Mouse (Mus musculus) bone marrow, adult 2 months (tissue): ENCODE measurements around the gene Crybb3.

Experiments
- CTCF ChIP-seq: fragments of 200-500 bp; IDR thresholded peaks from 2 replicates; pipeline ENCODE4 v1.5.1; 2011; ENCODE audit warnings: low read length, control low read depth; ENCODE audit not compliant: control insufficient read depth, insufficient read depth
- POLR2A ChIP-seq: fragments of 200-500 bp; IDR thresholded peaks from 2 replicates; pipeline ENCODE4 v1.6.1; 2011; ENCODE audit warnings: low read depth, mild to moderate bottlenecking, control low read depth, low read length, borderline replicate concordance; ENCODE audit not compliant: control insufficient read depth

- TF ChIP-seq CTCF (no peak), POLR2A (no peak)
Measured at GRCm38 (mm10) chr5:113117361-113117760, 36.0 kb upstream of the Crybb3 start.
